ENCODE assay signal across 35 mouse cellular contexts in genomic region chr6:53925192-53925591, GRCm38 (mm10). TPM values are rescaled to one million over a fixed set of nuclear protein-coding genes. Genes with fewer than 3 reads are reported as not detected.
"Had no signal": no experiment of that assay in that cellular context is flagged by ENCODE, and none has a peak within 500 bp of the region (broad histone marks: within the 10 kb centered on the region; RNA-seq: fewer than 3 reads in every experiment).

No protein-coding gene starts in this region.

- H3K9me3 ChIP-seq: heart, embryonic 10.5 days; heart, embryonic 12.5 days; hindbrain, embryonic 10.5 days; hindbrain, embryonic 12.5 days; intestine, embryonic 15.5 days; limb, embryonic 12.5 days had no signal

- H3K36me3 ChIP-seq: heart, embryonic 10.5 days; heart, embryonic 12.5 days; hindbrain, embryonic 10.5 days; hindbrain, embryonic 12.5 days; intestine, embryonic 15.5 days; limb, embryonic 12.5 days had no signal

- H3K27ac ChIP-seq: gastrocnemius, adult 2 months; heart, embryonic 10.5 days; hindbrain, embryonic 10.5 days; hindbrain, embryonic 12.5 days; hindbrain, embryonic 14.5 days; intestine, embryonic 15.5 days; layer of hippocampus, adult 2 months; limb, embryonic 12.5 days had no signal

- H3K27me3 ChIP-seq: hindbrain, embryonic 12.5 days; intestine, embryonic 15.5 days; limb, embryonic 12.5 days had no signal

- H3K4me1 ChIP-seq: heart, embryonic 10.5 days; heart, embryonic 12.5 days; hindbrain, embryonic 12.5 days; intestine, embryonic 15.5 days; limb, embryonic 12.5 days had no signal

- H3K4me3 ChIP-seq: gastrocnemius, adult 2 months; heart, embryonic 10.5 days; heart, embryonic 12.5 days; hindbrain, embryonic 10.5 days; hindbrain, embryonic 12.5 days; intestine, embryonic 15.5 days; layer of hippocampus, adult 2 months; limb, embryonic 12.5 days had no signal

- H3K4me2 ChIP-seq: heart, embryonic 12.5 days; hindbrain, embryonic 12.5 days; hindbrain, embryonic 14.5 days; intestine, embryonic 15.5 days; limb, embryonic 12.5 days; liver, embryonic 11.5 days had no signal

- ATAC-seq: hindbrain, embryonic 16.5 days; inflammation-experienced regulatory T-cells, adult 6 months; intestine, embryonic 15.5 days; intestine, postnatal 0 days had no signal

- H3K9ac ChIP-seq: heart, embryonic 12.5 days; hindbrain, embryonic 12.5 days; hindbrain, embryonic 14.5 days; intestine, embryonic 15.5 days; limb, embryonic 12.5 days had no signal

- DNase-seq: gastrocnemius, adult 2 months; gastrocnemius, postnatal 10 days; gastrocnemius, postnatal 25 days; heart, adult 18-20 months; heart, postnatal 10 days; heart, postnatal 4 days; kidney, adult 18-20 months; kidney, adult 8-10 months; kidney, postnatal 10 days; kidney, postnatal 25 days; layer of hippocampus, adult 9-11 months; layer of hippocampus, postnatal 36 days; left cerebral cortex, postnatal 4 days; liver had no signal

RNA-seq across cellular contexts. Expression of gene Cpvl, which starts 53.3 kb away (rescaled TPM):
- total RNA-seq: gastrocnemius, adult 2 months; gastrocnemius, postnatal 10 days; gastrocnemius, postnatal 25 days; granulocyte monocyte progenitor cell, adult 5-6 weeks; heart, adult 18-20 months; heart, adult 8-10 months; heart, postnatal 10 days; heart, postnatal 25 days; heart, postnatal 4 days; layer of hippocampus, adult 2 months; layer of hippocampus, postnatal 36 days; left cerebral cortex, adult 18-20 months; left cerebral cortex, adult 8-10 months; left cerebral cortex, postnatal 25 days; left cerebral cortex, postnatal 4 days had no signal
- polyA plus RNA-seq: frontal cortex, adult 2 months; heart, embryonic 10.5 days; heart, embryonic 12.5 days; heart, embryonic 14.5 days; heart, embryonic 16.5 days; hindbrain, embryonic 12.5 days; hindbrain, embryonic 14.5 days; inflammation-experienced regulatory T-cells, adult 6 months; liver, embryonic 11.5 days had no signal
